Mouse (Mus musculus) lung, postnatal 4 days (tissue): ENCODE measurements at regions not wholly inside any gene's neighbourhood (a gene's known extent, or its start where the extent isn't known, plus 50 kb on each side); places are given as distances from the start of the nearest gene placed in this dataset.
A peak's percentile ranks its signal among the peaks of the same experiment; 100 is the strongest.

Experiments used
- DNase-seq, 2 experiments: peaks; one replicate each; pipeline ENCODE4 v3.0.0; 2021

- DNase-seq = peak; percentile 4 to 26
Measured at GRCm38 (mm10) chr3:34885137-34885536, 234.9 kb downstream of the Sox2 start.

GRCm38 (mm10) chr3:34893381-34893780 lies 243.2 kb downstream of the Sox2 start:
- no peak for DNase-seq

- no peak for DNase-seq
Measured at GRCm38 (mm10) chr3:34903106-34903505, 252.9 kb downstream of the Sox2 start.

GRCm38 (mm10) chr3:34908489-34908888 lies 258.3 kb downstream of the Sox2 start:
- peak; percentile 4 to 22 for DNase-seq

GRCm38 (mm10) chr3:34909350-34909749 lies 259.1 kb downstream of the Sox2 start:
- DNase-seq = no peak

- no peak for DNase-seq
Measured at GRCm38 (mm10) chr3:34918326-34918932, 268.2 kb downstream of the Sox2 start.

- no peak for DNase-seq
Measured at GRCm38 (mm10) chr3:34920497-34920896, 270.3 kb downstream of the Sox2 start.

GRCm38 (mm10) chr3:34949867-34950266 lies 299.7 kb downstream of the Sox2 start:
- no peak for DNase-seq

GRCm38 (mm10) chr3:34956183-34956582 lies 306.0 kb downstream of the Sox2 start:
- DNase-seq = no peak

- DNase-seq = no peak
Measured at GRCm38 (mm10) chr3:34959044-34959521, 308.9 kb downstream of the Sox2 start.

- no peak for DNase-seq
Measured at GRCm38 (mm10) chr3:34966442-34966841, 316.2 kb downstream of the Sox2 start.

GRCm38 (mm10) chr3:34967911-34968310 lies 317.7 kb downstream of the Sox2 start:
- DNase-seq = no peak

GRCm38 (mm10) chr3:34971536-34971935 lies 321.3 kb downstream of the Sox2 start:
- no peak for DNase-seq

- no peak for DNase-seq
Measured at GRCm38 (mm10) chr3:34974371-34974770, 324.2 kb downstream of the Sox2 start.
